13 mouse cellular contexts compared by ENCODE assay signal in genomic region chr1:104838206-104838915, GRCm38 (mm10).
DNase-seq lines count a peak whose midpoint lies in the region; ATAC-seq and TF ChIP-seq lines count a peak whose summit lies in the region.
"Had no signal": no experiment of that assay in that cellular context is flagged by ENCODE, and none has a peak within 500 bp of the region (broad histone marks: within the 10 kb centered on the region; RNA-seq: fewer than 3 reads in every experiment).

No protein-coding gene starts in this region.

- WGBS in forebrain, postnatal 0 days = 22% methylated on average over 4 of the region's 4 CpGs
- WGBS in midbrain, embryonic 16.5 days = 33% methylated on average over 4 of the region's 4 CpGs

- no peaks in the 10 kb centered on the region for H3K9me3 ChIP-seq in forebrain, postnatal 0 days (ENCODE audit: low read length)
- H3K9me3 ChIP-seq in midbrain, embryonic 16.5 days (replicated peaks; ENCODE audit: control insufficient read depth, low read length, poor library complexity, severe bottlenecking) = no peaks in the 10 kb centered on the region
- H3K9me3 ChIP-seq: embryonic facial prominence, embryonic 15.5 days had no signal

- no peaks in the 10 kb centered on the region for H3K36me3 ChIP-seq in forebrain, postnatal 0 days (ENCODE audit: insufficient read depth)
- H3K36me3 ChIP-seq in midbrain, embryonic 16.5 days (ENCODE audit: control insufficient read depth, insufficient read depth, low read length) = no peaks in the 10 kb centered on the region
- H3K36me3 ChIP-seq: embryonic facial prominence, embryonic 15.5 days had no signal

- ATAC-seq in forebrain, postnatal 0 days = peak; percentile 90
- peak; percentile 81 for ATAC-seq in midbrain, embryonic 16.5 days
- ATAC-seq in activated CD4-positive, CD25-positive, alpha-beta regulatory T cell, adult 4 months = no peak
- ATAC-seq: CD4-positive, CD25-positive, alpha-beta regulatory T cell, adult 4 months; intestine, postnatal 0 days had no signal

- no peak overlapping the region for H3K4me2 ChIP-seq in forebrain, postnatal 0 days (ENCODE audit: low read depth)
- H3K4me2 ChIP-seq in midbrain, embryonic 16.5 days (ENCODE audit: low read length) = no peak overlapping the region
- H3K4me2 ChIP-seq: embryonic facial prominence, embryonic 15.5 days had no signal

- H3K4me1 ChIP-seq in forebrain, postnatal 0 days (ENCODE audit: insufficient read depth) = peaks cover 10% of the 10 kb centered on the region
- no peaks in the 10 kb centered on the region for H3K4me1 ChIP-seq in midbrain, embryonic 16.5 days (ENCODE audit: control insufficient read depth, insufficient read depth, low read length)
- H3K4me1 ChIP-seq: embryonic facial prominence, embryonic 15.5 days had no signal

- peak overlapping the region; percentile 57 for H3K27ac ChIP-seq in forebrain, postnatal 0 days (ENCODE audit: low read depth, low read length)
- H3K27ac ChIP-seq in midbrain, embryonic 16.5 days (ENCODE audit: low read length) = no peak overlapping the region
- H3K27ac ChIP-seq: embryonic facial prominence, embryonic 15.5 days; gastrocnemius, adult 2 months had no signal

- H3K4me3 ChIP-seq in forebrain, postnatal 0 days (ENCODE audit: low read depth, low read length) = no peak overlapping the region
- no peak overlapping the region for H3K4me3 ChIP-seq in midbrain, embryonic 16.5 days (ENCODE audit: low read depth, low read length)
- H3K4me3 ChIP-seq: embryonic facial prominence, embryonic 15.5 days; gastrocnemius, adult 2 months had no signal

- no peak overlapping the region for H3K9ac ChIP-seq in forebrain, postnatal 0 days
- H3K9ac ChIP-seq in midbrain, embryonic 16.5 days (ENCODE audit: low read depth, low read length) = no peak overlapping the region
- H3K9ac ChIP-seq: embryonic facial prominence, embryonic 15.5 days had no signal

- peak; percentile 18 for DNase-seq in layer of hippocampus, adult 9-11 months
- no peak for DNase-seq in layer of hippocampus, adult 9-10 months (ENCODE audit: low spot score)
- DNase-seq in brain, adult 2 months (ENCODE audit: low read depth, low spot score) = peak; percentile 59
- DNase-seq in forebrain, postnatal 0 days = peak; percentile 64
- no peak for DNase-seq in cerebellum, adult 18-20 months
- no peak for DNase-seq in kidney, postnatal 4 days
- DNase-seq: gastrocnemius, adult 2 months; liver had no signal

- H3K27me3 ChIP-seq in forebrain, postnatal 0 days (ENCODE audit: insufficient read depth, low read length) = no peaks in the 10 kb centered on the region
- H3K27me3 ChIP-seq in midbrain, embryonic 16.5 days (ENCODE audit: control insufficient read depth, insufficient read depth, low read depth, low read length) = no peaks in the 10 kb centered on the region
- H3K27me3 ChIP-seq: embryonic facial prominence, embryonic 15.5 days had no signal

- no peak for TF ChIP-seq CTCF in forebrain, postnatal 0 days (IDR thresholded peaks at IDR 0.05; ENCODE audit: low read depth)

Comparison
In these comparisons a context has a peak if more than half of its experiments do, and no peak if none do; other contexts are left out.
1. DNase-seq: peak in layer of hippocampus, adult 9-11 months (single experiment), brain, adult 2 months (single experiment) and forebrain, postnatal 0 days (single experiment); none in layer of hippocampus, adult 9-10 months (single experiment), cerebellum, adult 18-20 months (0 of 2) and kidney, postnatal 4 days (0 of 2).